Mouse (Mus musculus) liver, embryonic 12.5 days (tissue): ENCODE measurements at regions not wholly inside any gene's neighbourhood (a gene's known extent, or its start where the extent isn't known, plus 50 kb on each side); places are given as distances from the start of the nearest gene placed in this dataset.

Source experiments
- ATAC-seq: fragments of 200-750 bp; cut with Nextera tagmentation; 2 replicates; pipeline ENCODE4 v1.8.0; 2017; ENCODE audit warnings: moderate number of reproducible peaks, mild to moderate bottlenecking, moderate library complexity
- H3K27ac ChIP-seq: fragments of 300-500 bp; sonication (generic); 2 replicates; pipeline ENCODE4 v1.5.1; 2016; ENCODE audit warnings: mild to moderate bottlenecking
- H3K27me3 ChIP-seq: fragments of 300-500 bp; sonication (generic); replicated peaks from 2 replicates; pipeline ENCODE4 v1.6.1; 2016; ENCODE audit warnings: mild to moderate bottlenecking, moderate library complexity
- H3K36me3 ChIP-seq: fragments of 300-500 bp; sonication (generic); 2 replicates; pipeline ENCODE4 v1.6.1; 2016; ENCODE audit warnings: mild to moderate bottlenecking, moderate library complexity
- H3K4me1 ChIP-seq: fragments of 300-500 bp; sonication (generic); 2 replicates; pipeline ENCODE4 v1.6.1; 2016
- H3K4me2 ChIP-seq: fragments of 300-500 bp; sonication (generic); 2 replicates; pipeline ENCODE4 v1.6.1; 2016; ENCODE audit warnings: mild to moderate bottlenecking, moderate library complexity
- H3K4me3 ChIP-seq: fragments of 300-500 bp; sonication (generic); 2 replicates; pipeline ENCODE4 v1.5.1; 2016; ENCODE audit warnings: mild to moderate bottlenecking, moderate library complexity
- H3K9ac ChIP-seq: fragments of 300-500 bp; sonication (generic); 2 replicates; pipeline ENCODE4 v1.6.1; 2016; ENCODE audit warnings: mild to moderate bottlenecking, moderate library complexity
- H3K9me3 ChIP-seq: fragments of 300-500 bp; sonication (generic); replicated peaks from 2 replicates; pipeline ENCODE4 v1.6.1; 2016; ENCODE audit warnings: mild to moderate bottlenecking, moderate library complexity
- WGBS: fragments of 180-500 bp; shearing (Covaris S2); methylation state at CpG from one replicate; pipeline ENCODE4 v1.1.7; 2016; ENCODE audit not compliant: insufficient replicate concordance; 5-methylcytosine and 5-hydroxymethylcytosine counted together

DNA sequence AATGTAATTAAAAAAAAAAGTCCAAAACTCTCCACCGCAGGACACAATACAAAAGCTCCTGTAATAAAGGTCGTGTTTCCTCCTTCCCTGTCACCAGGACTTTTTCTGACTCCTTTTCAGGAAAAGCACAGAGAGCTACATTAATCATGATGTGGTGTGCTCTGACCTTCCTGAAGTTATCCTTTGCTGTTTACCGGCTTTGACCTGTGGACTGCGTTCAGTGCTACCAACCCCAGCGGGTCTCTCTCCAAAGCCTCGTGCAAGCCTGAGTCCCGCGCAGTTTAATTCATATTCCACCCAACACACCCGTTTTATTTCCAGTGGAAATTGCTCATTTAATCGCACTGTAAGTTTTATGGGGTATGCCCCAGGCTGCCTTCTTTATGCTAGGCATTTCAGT is 51.1 kb upstream of the Hnrnpa3 start:
- Histone ChIP-seq H3K4me1 (peaks cover 12% of the 10 kb centered on the region), H3K9me3 (no peaks in the 10 kb centered on the region), H3K4me3 (no peak overlapping the region), H3K27me3 (peaks cover 61% of the 10 kb centered on the region), H3K36me3 (no peaks in the 10 kb centered on the region), H3K4me2 (no peak overlapping the region), H3K9ac (no peak overlapping the region), H3K27ac (no peak overlapping the region)
- no peak for ATAC-seq
- WGBS, result 59% methylated on average over 10 of the region's 10 CpGs

DNA sequence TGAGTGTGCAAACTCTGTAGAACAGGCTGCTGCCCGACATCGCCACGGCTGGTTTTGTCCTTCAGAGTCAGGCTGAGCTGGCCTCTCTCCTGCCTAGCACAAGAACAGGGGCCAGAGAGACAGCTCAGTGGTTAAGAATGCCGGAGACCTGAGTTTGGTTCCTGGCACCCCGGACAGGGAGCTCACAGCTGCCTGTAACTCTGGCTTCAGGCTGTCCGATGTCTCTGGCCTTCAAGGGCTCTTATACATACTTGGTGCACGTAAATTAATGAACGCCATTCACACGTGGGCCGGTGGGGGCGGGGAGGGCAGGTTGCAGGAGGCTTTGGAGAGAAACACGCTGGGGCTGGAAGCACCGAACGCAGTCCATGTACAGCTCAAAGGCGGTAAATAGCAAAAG is 50.6 kb upstream of the Hnrnpa3 start:
- Histone ChIP-seq H3K27ac (no peak overlapping the region), H3K9me3 (no peaks in the 10 kb centered on the region), H3K4me2 (no peak overlapping the region), H3K9ac (no peak overlapping the region), H3K4me1 (peaks cover 14% of the 10 kb centered on the region), H3K4me3 (no peak overlapping the region), H3K36me3 (no peaks in the 10 kb centered on the region), H3K27me3 (peaks cover 61% of the 10 kb centered on the region)
- WGBS, result 40% methylated on average over 15 of the region's 15 CpGs
- no peak for ATAC-seq

DNA sequence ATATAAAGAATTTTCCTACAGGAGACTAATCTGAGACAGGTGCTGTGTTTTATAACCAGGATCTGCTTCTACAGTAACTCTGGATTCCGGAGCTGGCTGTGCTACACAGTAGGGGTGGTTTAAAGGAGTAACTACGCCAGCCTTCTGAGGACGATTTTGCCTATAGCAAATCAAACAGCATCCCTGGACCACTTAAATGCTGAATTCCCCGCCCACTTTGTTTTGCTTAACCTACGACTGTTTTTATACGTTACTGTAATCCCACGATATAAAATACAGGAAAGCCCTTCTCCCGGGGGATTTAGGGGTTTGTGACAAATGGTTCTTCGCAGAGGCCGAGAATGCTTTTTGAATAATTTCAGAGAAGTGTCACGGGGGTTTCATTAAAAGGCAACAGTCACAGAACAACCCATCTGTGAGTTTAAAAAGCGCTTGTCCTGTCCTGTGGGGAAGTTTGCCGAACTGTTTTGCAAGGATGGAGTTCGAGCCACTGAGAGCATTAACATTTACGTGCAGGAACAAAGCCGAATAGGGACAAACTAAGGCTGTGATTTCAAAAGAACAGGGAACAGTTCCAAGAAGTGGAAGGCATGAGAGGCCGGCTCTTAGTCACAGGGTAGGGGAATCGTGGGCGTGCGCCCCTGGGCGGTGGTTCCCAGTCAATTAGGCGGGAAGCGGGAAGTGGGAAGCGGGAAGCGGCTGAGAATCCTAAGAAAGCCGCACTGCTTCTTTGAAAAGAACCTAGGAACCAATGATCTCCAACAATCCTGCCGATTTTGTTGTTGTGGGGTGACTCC is 49.7 kb upstream of the Hnrnpa3 start:
- Histone ChIP-seq H3K4me1 (peaks cover 11% of the 10 kb centered on the region), H3K4me3 (peak overlapping the region; percentile 9; the same call in 1 of the 2 replicates), H3K27ac (no peak overlapping the region), H3K4me2 (peak overlapping the region; percentile 45), H3K27me3 (peaks cover 61% of the 10 kb centered on the region), H3K9ac (no peak overlapping the region), H3K36me3 (no peaks in the 10 kb centered on the region), H3K9me3 (no peaks in the 10 kb centered on the region)
- WGBS, result 18% methylated on average over 27 of the region's 27 CpGs
- no peak for ATAC-seq
